Mouse (Mus musculus) G1E (cell line): ENCODE results near the gene Gc.

Source experiments
- CTCF ChIP-seq: IDR thresholded peaks from 2 replicates; pipeline ENCODE4 v1.5.1; 2012; ENCODE audit warnings: low read depth, low read length, inconsistent platforms, mixed read lengths
- GATA1 ChIP-seq: IDR thresholded peaks from 2 replicates; pipeline ENCODE4 v1.6.1; 2012; ENCODE audit warnings: borderline replicate concordance, low read length, inconsistent platforms, mixed read lengths

DNA sequence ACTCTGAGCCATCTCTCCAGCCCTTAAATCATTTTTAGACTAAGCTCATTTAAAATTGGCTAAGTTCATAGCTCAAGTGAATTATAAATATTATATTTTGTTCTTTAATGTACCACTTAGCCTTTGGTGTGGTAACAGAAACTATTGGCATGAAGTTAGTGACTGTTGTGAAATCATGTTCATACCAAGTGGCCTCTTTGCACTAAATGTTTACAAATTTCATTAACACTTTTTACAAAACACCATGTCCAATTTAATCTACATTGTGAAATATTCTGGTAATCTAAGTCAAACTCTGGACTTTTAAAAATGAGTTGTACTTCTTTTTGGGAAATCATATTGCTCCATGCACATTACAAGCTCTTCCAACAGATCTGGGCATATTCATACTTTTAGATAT is 6.9 kb downstream of the Gc start:
- no peak for TF ChIP-seq CTCF
- no peak for TF ChIP-seq GATA1
